Mouse (Mus musculus) erythroblast, embryonic 14.5 days (primary cell): Measurements from ENCODE around the gene Pnliprp1.

Source experiments
- GATA1 ChIP-seq: IDR thresholded peaks from 2 replicates; pipeline ENCODE4 v1.6.1; 2012; ENCODE audit warnings: low read length, inconsistent platforms, mixed read lengths
- TAL1 ChIP-seq: IDR thresholded peaks from 3 replicates; pipeline ENCODE4 v1.6.1; 2012; ENCODE audit warnings: low read length, inconsistent platforms, mixed read lengths

- TF ChIP-seq GATA1 (no peak), TAL1 (no peak)
Observed at GRCm38 (mm10) chr19:58762316-58762715, 33.6 kb downstream of the Pnliprp1 start.
